Mouse (Mus musculus) lung, adult 18-20 months (tissue): ENCODE measurements around the gene Rela.

Source experiments
- DNase-seq, 2 experiments: peaks; one replicate each; pipeline ENCODE4 v3.0.0; 2022; ENCODE audit warnings: mixed read lengths in 2 of 2

Gene Rela

DNA sequence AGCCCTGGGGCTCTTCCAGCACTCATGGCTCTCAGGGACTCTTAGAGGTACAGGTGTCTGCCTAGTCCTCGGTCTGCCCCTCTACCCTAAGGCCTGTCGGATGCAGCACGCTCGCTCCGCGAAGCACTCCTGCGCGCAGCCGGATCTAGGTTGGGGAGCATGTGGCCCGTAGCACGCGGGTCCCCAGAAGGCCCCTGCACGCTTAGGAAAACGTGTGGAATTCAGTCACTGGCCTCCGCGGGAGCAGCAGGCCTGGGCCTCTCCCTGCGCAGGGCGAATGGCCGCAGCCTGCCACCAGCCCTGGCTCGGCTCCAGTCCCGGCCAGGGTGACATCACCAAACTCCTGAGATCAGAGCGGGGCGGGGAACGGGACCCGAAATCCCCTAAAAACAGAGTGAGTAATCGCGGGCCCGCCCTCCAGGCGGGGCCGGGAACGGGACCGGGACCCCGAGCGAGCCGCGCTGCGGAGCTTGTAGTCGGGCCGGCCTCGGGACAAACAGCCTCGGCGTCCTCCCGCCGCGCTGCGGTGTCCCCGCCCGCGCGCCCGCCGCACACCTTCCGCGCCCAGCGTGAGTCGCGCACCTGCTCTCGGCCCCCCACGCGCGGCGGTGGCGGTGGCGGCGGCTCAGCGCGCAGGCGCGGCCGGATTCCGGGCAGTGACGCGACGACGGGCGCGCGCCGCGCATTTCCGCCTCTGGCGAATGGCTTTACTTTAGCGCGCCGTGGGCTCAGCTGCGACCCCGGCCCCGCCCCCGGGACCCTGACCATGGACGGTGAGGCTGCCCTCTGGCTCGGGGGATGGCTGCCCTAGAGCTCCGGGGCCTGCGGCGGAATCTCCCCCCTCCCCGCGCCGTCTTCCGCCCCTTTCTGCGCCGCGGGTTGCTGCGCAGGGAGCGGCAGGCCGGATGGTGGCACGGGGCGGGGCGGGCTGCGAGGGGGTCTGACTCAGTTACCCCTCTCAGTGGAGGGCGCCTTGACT lies at the start of gene Rela:
Gene Rela, plus strand, starts transcription at position 415 of the 979 bp plus-strand sequence.
- peak; percentile 93 to 95 for DNase-seq

DNA sequence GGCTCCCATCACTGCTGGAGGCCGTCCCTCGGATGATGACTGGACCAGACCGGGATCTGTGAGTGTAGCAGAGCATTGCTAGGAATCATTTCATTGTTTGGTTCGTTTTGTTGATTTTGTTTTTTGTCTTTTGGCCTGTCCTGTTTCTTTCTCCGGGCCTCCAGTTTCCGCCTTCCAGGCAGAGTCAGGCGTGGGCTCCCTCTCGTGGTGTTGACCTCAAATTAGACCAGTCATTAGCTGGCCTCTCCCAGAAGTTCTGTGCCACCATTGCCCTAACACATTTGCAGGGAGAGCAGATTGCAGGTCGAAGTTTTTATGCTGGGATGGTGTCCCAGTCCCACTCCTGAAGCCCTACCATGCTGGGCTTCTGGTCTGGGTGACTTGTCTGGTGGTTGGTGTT lies 48.1 kb upstream of the Rela start:
- no peak for DNase-seq

DNA sequence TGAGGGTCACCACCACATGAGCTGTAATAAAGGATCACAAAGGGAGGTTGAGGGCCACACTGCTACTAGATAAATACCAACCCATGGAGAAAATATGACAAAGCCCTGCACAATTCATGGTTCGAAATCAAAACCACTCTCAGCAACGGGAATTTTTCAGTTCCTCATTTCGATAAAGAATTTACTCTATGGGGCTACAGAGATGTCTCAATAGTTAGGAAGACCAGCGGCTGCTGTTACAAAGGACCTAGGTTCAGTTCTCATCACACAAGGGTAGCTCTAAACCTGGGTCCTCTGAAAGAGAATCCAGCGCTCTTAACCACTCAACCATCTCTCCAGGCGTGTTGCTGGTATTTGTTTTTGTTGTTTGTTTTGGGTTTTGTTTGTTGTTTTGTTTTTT lies 45.4 kb upstream of the Rela start:
- DNase-seq, result no peak

DNA sequence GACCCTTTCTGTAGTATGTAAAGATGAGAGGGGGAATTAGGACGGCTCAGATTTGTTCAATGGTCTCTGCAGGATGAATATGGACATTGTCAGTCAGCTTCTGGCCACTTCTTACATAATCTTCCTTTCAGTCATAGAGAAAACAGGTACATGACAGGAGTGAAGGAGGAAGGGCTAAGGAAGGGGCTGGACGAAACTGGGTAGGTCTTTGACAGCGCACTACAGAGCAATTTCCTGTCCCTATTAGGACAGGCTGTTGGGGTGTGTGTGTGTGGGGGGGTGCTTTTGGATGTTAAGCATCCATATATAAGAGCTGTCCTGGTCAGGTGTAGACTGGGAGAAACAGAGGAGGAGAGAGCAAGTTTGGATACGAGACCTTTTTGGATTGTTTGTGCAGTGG lies 38.1 kb upstream of the Rela start:
- no peak for DNase-seq

DNA sequence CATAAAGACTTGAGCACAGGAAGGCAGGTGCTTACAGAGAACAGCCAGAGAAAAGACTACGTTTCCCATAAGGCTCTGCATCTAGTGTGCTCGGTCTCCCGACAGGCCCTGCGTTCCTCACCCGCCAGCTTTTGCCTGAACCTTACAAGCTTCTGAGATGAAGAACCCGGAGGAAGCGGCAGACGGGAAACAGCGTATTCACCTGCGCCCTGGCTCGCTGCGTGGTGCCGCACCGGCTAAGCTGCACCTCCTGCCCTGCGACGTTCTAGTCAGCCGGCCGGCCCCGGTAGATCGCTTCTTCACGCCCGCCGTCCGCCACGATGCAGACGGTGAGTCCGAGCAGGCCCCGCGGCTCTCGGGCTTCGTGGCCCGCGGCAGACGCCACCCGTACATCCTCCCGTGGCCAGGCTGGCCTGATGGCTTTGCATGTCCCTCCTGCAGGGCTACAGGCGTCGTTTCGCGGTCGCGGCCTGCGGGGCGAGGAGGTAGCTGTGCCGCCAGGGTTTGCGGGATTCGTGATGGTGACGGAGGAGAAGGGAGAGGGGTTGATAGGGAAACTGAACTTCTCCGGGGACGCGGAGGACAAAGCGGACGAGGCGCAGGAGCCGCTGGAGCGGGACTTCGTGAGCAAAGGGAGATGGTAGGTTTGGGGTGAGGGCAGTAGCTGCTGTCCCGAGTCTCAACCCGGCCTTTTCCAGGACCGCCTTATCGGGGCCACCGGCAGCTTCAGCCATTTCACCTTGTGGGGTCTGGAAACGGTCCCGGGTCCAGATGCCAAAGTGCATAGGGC lies 35.3 kb upstream of the Rela start, which contains the start of gene Rnaseh2c:
Gene Rnaseh2c, plus strand, starts transcription at position 122 of the 790 bp plus-strand sequence.
- peak; percentile 79 to 82 for DNase-seq

DNA sequence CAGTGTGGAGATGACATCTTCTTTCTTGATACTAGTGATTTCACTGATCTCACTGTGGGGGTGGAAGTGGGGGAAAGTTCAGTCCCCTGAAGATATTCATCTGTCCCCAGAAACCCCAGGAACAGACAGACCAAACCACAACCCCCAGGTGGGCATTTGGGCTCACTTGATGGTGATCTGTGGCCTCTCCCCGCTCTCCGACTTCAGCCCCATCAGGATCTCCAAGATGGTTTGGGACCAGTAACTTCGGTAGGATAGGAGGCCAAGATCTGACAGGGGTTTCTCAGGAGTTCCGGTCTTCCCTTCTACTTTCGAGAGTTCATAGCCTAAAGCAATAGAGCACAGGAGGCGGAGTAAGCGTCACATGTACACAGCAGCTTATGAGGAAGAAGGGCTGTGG lies 33.6 kb upstream of the Rela start:
- DNase-seq, result no peak

DNA sequence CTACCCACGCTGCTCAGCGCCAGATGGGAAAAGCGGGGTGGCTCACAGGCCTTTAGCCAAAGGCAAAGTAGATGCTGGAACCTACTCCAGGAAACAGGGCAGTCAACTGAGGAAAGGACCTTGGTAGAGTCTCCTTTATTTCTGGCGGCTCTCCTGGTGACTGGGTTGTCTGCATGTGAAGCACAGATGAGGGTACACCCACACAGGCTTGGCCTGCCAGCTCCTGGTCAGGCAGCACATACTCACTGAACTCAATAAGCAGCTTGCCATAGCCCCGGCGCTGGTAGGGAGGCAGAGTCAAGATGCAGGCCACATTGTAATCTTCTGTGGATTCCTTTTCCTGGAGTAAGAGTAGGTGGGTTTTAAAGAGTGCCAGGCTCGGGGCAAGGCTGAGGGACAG lies 32.2 kb upstream of the Rela start:
- no peak for DNase-seq

DNA sequence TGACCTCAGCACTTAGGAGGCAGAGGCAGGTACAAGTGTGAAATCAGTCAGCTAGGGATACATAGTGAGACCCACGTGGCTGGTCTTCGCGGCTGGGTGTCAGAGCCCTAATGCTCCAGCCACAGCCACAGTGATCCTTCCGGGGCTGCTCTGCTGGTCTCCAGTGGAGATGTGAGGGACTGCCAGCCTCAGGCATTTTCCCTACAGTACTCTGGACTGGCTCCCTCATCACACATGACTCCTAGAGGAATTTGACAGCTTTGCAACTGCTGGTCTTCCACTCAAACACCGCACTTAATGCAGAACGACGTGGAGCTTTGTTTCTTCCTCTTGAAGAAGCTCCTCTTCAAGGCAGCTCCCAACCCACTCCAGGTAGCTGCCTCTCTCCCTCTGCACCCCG lies 31.1 kb upstream of the Rela start:
- no peak for DNase-seq

DNA sequence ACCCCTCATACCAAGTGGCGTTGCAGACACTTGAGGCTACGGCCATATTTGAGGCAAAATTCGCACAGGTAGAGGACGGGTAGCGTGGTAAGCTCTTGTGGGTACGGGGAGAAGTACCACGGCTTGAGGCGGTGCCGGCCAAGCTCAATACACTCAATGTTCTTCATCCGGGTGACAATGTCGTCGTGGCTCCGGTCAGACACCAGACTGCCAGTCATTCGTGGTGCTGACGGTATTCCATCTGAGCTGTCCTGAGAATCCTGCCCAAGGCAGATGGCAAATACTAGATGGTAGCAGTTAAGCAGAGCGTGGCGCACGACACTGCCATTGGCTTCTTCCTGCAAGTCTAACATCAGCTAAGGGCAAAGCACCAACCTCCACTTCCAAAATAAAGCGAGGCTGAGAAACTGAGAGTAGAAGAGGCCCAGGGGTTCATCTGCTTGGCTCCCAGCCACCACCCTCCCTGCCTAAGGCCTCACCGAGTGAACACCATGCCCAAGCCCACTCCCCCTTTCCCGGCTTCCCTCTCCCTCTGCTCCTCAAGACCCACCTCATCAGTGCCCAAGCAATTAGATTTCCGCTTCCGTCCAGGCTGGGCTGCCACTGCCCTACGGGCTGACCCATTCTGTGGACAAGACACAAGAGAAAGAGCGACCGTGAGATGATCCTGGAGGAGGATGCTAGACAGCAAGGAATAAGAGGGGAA lies 29.4 kb upstream of the Rela start:
- DNase-seq, result no peak

DNA sequence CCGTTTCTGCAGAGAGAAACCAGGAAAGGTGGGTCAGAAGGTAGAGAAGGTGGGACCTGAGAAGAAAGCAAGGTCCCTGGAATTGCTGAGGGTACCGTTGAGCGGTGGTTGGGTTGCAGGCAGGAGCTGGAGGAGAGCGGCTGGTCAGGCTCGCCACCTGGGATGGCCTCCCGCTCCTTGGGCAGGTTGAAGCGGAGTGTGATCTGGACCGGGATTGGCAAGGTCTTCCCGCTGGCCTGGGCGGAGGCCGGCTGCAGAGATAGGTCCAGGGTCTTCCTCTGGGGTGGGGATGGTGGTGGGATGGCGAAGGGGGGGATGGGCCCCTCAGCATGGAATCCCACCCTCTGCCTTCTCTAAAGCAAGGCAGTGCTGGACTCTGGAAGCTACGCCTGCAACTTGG lies 28.6 kb upstream of the Rela start:
- DNase-seq, result no peak

DNA sequence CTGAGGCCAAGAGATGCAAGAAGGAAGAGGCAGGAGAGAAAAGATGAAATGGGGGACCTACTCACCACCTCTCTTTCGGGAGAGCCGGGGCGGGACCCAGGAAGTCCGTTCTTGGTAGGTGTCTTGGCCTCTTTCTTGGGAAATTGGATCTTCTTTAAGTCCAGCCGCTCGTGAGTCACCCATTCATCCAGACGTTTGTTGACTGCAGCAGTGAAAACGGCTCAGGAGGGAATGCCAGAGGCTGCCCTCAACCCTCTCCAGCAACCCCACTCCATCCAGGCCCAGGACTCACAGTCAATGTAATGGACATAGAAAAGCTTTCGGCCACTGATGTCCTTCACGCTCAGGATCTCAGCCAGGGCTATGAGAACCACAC lies 28.1 kb upstream of the Rela start:
- DNase-seq, result no peak

DNA sequence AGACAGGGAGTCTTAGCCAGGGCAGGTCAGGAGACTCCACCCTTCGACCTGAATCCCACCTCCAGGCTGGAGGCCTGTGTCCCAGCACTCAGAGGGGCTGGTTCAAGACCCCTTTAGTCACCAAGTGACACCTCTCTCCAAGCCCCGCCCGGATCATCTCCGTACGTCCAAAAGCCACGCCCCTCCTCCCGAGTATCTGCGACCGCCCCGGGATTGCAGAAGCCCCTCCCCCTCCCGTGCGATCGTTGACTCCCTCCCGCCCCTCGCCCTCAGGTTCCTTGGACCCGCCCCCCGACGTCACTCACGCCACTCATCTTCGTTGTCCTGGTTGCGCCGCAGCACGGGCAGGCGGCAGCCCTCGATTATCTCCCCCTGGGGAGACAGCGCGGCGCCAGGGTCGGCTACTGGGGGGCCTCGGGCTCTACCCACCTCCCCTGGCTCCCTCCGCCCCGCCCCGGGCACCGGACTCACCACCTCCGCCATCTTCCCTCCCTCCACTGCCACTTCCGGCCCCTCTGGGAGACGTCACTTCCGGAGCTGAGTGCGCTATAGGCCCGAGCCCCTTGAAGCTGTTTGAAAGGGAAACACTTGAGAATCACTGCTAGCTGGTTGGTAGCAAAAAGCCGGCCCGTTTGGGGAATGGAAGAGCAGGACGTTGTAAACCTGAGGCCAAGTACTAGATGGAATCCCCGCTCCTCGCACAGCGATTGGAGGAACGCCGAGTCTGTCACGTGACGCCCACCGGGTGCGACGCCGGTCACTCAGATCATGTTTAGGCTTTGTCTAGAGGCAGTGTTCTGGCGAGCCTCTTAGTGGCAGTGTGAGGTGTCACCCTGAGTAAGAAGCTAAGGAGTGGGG lies 27.5 kb upstream of the Rela start, which contains the start of gene Kat5:
Gene Kat5, minus strand, starts transcription at position 691 of the 858 bp plus-strand sequence.
- peak; percentile 92 for DNase-seq

DNA sequence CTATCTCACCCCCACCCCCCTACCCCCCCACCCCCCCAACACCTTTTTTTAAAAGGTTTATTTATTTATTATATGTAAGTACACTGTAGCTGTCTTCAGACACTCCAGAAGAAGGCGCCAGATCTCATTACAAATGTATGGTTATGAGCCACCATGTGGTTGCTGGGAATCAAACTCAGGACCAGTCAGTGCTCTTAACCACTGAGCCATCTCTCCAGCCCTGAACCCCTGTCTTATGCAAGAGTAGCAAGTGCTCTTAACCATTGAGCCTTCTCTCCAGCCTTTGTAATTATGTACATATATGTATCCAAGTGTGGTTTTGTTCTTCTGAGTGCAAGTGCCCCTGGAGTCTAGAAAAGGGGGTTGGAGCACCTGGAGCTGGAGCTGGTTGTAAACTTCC lies 25.3 kb upstream of the Rela start:
- DNase-seq, result peak in 1 of 2 experiments; percentile 46

DNA sequence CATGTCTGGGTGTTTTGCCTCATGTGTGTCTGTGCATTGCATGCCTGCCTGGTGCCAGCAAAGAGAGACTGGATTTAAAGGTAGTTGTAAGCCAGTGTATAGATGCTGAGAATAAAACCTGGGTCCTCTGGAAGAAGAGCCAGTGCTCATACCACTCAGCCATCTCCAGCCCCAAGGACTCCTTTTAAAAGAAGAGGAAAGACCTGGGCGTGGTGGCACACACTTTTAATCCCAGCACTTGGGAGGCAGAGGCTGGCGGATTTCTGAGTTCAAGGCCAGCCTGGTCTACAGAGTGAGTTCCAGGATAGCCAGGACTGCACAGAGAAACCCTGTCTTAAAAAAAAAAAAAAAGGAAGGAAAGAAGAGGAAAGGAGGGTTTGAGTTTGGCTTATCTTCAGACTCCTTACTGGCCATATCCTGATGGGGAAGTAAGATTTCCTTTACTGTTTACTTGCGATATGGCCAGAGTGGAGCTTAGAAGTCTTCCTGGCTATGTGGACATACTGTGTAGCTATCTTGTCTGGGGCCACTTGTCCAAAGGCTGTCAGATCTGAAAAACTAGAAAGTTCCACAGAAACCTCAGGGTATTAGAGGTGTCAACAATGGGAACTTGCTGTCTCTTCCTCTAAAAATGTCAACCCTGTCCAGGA lies 24.4 kb upstream of the Rela start:
- DNase-seq, result no peak

DNA sequence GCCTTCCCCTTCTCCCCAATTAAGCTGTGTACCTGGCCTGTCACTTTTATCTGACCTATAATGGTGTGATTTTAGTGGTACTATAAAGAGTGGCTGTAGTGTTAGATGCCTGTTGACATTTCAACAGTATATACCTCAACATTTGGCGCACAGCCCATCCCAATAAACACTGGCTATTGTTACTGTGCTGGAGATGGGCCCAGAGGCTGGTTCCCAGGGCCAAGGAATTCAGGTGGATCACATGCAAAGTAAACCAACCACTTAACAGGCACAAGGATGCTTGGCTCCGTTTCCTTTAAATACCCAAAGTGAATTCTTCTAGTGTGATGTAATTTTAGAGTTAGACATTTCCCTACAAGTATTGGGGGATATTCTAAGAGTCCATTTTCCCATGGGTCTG lies 22.3 kb upstream of the Rela start:
- DNase-seq, result peak; percentile 88 to 90

DNA sequence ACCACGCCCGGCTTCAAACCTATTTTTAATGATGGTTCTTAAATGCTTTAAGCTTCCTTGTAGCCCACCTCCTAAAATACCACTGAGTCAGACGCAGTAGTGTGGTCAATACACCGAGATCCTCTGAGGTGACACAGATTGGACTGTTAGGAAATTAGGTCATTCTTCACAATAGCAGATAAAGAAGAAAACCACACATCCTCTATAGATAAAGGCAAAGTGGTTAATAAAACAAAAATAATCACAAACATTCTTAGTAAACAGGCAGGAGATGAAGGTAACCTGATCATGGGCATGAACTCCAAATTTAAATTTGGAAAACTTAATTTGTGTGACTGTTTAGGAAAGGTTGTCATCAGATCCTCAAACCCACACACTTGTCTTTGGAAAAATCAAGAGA lies 17.3 kb upstream of the Rela start:
- no peak for DNase-seq

DNA sequence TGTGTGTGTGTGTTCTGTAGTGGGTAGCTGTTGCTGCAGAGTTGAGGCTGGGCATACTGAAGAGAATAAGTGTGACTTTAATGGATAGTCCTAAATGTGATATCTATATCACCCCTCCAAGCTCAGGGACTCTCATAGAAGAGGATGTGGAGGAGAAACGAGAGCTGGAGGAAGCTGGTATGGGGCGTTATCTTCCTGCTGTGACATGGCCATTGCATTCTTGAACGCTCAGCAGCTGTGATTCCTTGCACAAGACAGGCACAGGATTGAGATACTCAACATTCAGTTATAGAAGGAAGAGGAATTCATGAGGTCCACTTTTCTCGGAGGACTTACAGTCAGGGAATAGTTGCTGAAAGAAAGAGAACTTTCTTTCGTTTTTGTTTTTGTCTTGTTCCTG lies 15.4 kb upstream of the Rela start:
- DNase-seq, result no peak

DNA sequence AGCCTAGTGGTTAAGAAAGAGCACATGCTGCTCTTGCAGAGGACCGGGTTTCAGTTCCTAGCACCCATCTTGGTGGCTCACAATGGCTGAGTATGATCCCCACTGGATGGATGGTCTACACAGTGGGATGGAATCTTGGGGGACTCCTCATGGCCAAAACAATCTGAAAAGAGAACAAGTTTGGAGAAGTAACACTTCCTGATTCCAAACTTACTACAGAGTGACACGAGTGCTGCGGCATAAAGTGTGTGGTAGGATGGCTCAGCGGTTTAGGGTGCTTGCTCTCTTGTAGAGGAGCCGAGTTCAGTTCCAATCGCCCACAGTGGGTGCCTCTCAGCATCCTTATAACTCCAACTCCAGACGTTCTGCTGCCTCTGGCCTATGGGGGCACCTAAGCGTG lies 12.0 kb upstream of the Rela start:
- DNase-seq, result no peak

DNA sequence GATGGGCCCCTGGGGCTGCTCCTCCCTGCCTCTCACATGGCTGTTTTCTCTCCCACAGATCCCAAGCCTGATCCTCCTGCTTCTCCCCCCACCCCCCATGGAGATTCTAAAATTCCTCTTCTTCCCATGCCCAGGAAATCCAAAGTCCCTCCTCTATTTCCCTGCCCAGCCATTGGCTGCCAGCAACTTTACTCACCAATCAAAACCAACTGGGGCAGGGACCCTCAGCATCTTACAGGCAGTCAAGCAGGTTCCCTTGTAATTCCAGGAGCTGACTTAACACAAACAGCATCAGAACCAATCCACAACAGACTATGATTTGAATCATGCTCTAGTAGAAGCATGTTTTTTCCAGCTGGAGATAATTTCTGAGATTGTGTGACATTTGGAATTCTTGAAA lies 7.4 kb upstream of the Rela start:
- DNase-seq, result no peak

DNA sequence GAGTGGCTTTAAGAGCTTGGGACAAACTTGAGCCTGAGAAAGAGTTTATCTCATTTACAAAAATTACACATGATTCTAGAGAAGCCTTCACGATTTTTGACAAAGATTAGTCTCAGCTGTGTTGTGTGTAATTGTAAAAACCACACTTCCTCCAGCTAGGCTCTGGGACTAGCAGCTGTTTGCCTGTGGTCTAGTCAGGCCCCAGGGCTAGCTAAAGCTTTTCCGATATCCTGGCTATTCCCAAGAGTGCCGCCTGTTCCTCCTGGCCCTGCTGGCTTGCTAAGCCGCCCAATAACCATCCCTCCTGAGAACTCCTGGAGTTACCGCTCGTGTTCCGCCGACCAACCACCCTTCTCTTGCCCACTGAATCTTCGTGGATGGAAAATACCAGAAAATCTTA lies 5.2 kb upstream of the Rela start:
- no peak for DNase-seq

DNA sequence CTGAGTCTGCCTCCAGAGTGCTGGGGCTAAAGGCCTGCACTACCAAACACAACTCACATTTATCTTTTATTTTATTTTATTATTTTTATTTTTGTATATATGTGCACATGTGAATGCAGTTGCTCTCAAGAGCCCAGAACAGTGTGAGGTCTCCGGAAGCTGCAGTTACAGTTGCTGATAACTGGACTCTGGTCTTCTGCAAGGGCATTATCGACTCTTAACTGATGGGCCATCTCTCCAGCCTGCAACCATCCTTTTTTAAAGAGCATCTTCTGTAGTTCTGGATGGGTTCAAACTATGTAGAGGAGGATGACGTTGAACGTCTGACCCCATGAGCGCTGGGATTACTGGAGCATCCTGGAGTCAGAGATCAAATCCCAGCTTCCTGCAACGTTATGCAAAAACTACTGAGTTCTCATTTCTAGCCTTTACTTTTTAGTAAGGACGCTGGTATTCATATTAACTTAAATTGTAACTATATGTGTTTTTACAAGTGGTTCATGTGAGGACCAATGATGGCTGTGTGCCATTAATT lies 1.2 kb upstream of the Rela start:
- no peak for DNase-seq
